Mouse (Mus musculus) MEL-GATA-1-ER (cell line): ENCODE data around the gene Cd38.

Experiments
- DNase-seq: peaks from one replicate; pipeline ENCODE4 v3.0.0-alpha.2; 2012; ENCODE audit warnings: low read depth; ENCODE audit errors: extremely low read depth

Gene Cd38

GRCm38 (mm10) chr5:43868253-43868652 lies at the start of gene Cd38:
Gene Cd38, plus strand, starts transcription at chr5:43868553.
- no peak for DNase-seq

- DNase-seq: no peak
Observed at GRCm38 (mm10) chr5:43818695-43819094, 49.7 kb upstream of the Cd38 start, which contains the start of gene Bst1. Gene Bst1, plus strand, starts transcription at chr5:43818885.

- no peak for DNase-seq
Observed at GRCm38 (mm10) chr5:43820785-43821184, 47.6 kb upstream of the Cd38 start.

- DNase-seq: no peak
Observed at GRCm38 (mm10) chr5:43821538-43821937, 46.8 kb upstream of the Cd38 start, which contains the start of gene Fbxl5. Gene Fbxl5, minus strand, starts transcription at chr5:43821638.

GRCm38 (mm10) chr5:43822199-43822598 lies 46.2 kb upstream of the Cd38 start:
- no peak for DNase-seq

- no peak for DNase-seq
Observed at GRCm38 (mm10) chr5:43822824-43823223, 45.5 kb upstream of the Cd38 start.

- no peak for DNase-seq
Observed at GRCm38 (mm10) chr5:43824580-43824979, 43.8 kb upstream of the Cd38 start.

- DNase-seq: no peak
Observed at GRCm38 (mm10) chr5:43826883-43827282, 41.5 kb upstream of the Cd38 start.

GRCm38 (mm10) chr5:43827366-43827765 lies 41.0 kb upstream of the Cd38 start:
- no peak for DNase-seq

- no peak for DNase-seq
Observed at GRCm38 (mm10) chr5:43836590-43836989, 31.8 kb upstream of the Cd38 start.

GRCm38 (mm10) chr5:43837372-43837771 lies 31.0 kb upstream of the Cd38 start:
- no peak for DNase-seq

GRCm38 (mm10) chr5:43841144-43842010 lies 27.0 kb upstream of the Cd38 start:
- peak; percentile 80 for DNase-seq

GRCm38 (mm10) chr5:43842011-43842285 lies 26.4 kb upstream of the Cd38 start:
- no peak for DNase-seq

GRCm38 (mm10) chr5:43842576-43843155 lies 25.7 kb upstream of the Cd38 start:
- no peak for DNase-seq

GRCm38 (mm10) chr5:43845083-43845482 lies 23.3 kb upstream of the Cd38 start:
- no peak for DNase-seq

- DNase-seq: no peak
Observed at GRCm38 (mm10) chr5:43845646-43846045, 22.7 kb upstream of the Cd38 start.

GRCm38 (mm10) chr5:43846227-43846626 lies 22.1 kb upstream of the Cd38 start:
- DNase-seq: no peak

- DNase-seq: no peak
Observed at GRCm38 (mm10) chr5:43847555-43847954, 20.8 kb upstream of the Cd38 start.

GRCm38 (mm10) chr5:43848275-43848674 lies 20.1 kb upstream of the Cd38 start:
- DNase-seq: no peak

- DNase-seq: no peak
Observed at GRCm38 (mm10) chr5:43853096-43853867, 15.1 kb upstream of the Cd38 start.

GRCm38 (mm10) chr5:43853868-43854488 lies 14.4 kb upstream of the Cd38 start:
- no peak for DNase-seq

- DNase-seq: peak; percentile 90
Observed at GRCm38 (mm10) chr5:43855769-43856168, 12.6 kb upstream of the Cd38 start.
